Mouse (Mus musculus): ENCODE measurements around the gene Cbfa2t2. TPM values are rescaled to one million over a fixed set of nuclear protein-coding genes. Genes with fewer than 3 reads are reported as not detected.

Gene Cbfa2t2
- total and polyA plus RNA-seq, 2 experiments from 2014 or later = 31.9 to 41.8 TPM

DNA sequence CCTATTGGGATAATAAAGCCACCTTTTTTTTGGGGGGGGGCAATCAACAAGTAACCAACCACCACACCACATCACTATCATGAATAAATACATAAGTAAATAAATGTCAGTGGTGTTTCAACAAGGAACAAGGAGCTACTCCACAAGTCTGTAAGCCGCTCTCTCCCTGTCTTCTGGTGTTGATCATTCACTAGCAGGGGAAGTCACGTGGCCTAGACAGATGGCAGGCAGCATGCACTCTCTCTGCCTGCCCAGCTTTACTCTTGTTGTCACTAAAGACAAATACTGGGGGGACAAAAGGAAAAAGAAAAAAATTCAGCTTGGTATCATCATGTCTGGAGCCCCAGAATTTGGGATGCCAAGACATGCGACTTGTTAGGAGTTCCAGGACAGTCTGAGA, 2.9 kb upstream of the Cbfa2t2 start:
- 47% methylated on average over 3 of the region's 3 CpGs for WGBS

DNA sequence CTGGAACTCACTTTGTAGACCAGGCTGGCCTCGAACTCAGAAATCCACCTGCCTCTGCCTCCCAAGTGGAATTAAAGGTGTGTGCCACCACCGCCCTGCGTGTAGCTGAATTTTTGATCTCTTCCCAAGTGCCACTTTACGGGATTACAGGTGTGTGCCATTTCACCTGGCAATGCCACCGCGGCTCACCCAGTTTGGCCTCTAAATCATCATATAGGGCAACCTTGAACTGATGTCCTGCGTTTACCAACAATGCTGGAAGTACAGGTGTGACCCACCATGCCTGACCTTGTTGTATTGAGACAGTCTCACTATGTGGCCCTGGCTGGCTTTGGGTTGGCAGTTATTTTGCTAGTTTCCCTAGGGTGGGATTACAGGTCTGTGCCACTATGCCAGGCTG, 1.6 kb upstream of the Cbfa2t2 start:
- no peak overlapping the region for H3K4me3 ChIP-seq (ENCODE audit: low read depth, low read length)
- no peak for TF ChIP-seq CTCF (IDR thresholded peaks at IDR 0.05; ENCODE audit: low read depth)
- H3K9ac ChIP-seq = no peak overlapping the region
- ATAC-seq = no peak
- no peaks in the 10 kb centered on the region for H3K9me3 ChIP-seq (ENCODE audit: low read length)
- H3K4me1 ChIP-seq (ENCODE audit: insufficient read depth) = peaks cover 9% of the 10 kb centered on the region; the same call in 1 of the 2 replicates
- WGBS = 98% methylated on average over 7 of the region's 7 CpGs
- DNase-seq = no peak
- no peak overlapping the region for H3K4me2 ChIP-seq (ENCODE audit: low read depth)
- no peaks in the 10 kb centered on the region for H3K36me3 ChIP-seq (ENCODE audit: insufficient read depth)
- no peak overlapping the region for H3K27ac ChIP-seq (ENCODE audit: low read depth, low read length)
- H3K27me3 ChIP-seq (ENCODE audit: insufficient read depth, low read length) = no peaks in the 10 kb centered on the region

More for the DNA sequence above, 2.9 kb upstream of the Cbfa2t2 start:
- Histone ChIP-seq H3K9ac (no peak overlapping the region), H3K27me3 (ENCODE audit: insufficient read depth, low read length) (no peaks in the 10 kb centered on the region), H3K36me3 (ENCODE audit: insufficient read depth) (no peaks in the 10 kb centered on the region), H3K4me2 (ENCODE audit: low read depth) (no peak overlapping the region), H3K4me3 (ENCODE audit: low read depth, low read length) (no peak overlapping the region), H3K27ac (ENCODE audit: low read depth, low read length) (no peak overlapping the region), H3K9me3 (ENCODE audit: low read length) (no peaks in the 10 kb centered on the region), H3K4me1 (ENCODE audit: insufficient read depth) (peaks cover 9% of the 10 kb centered on the region; the same call in 1 of the 2 replicates)
- DNase-seq = peak; percentile 50
- no peak for ATAC-seq
- TF ChIP-seq CTCF (IDR thresholded peaks at IDR 0.05; ENCODE audit: low read depth) = no peak

DNA sequence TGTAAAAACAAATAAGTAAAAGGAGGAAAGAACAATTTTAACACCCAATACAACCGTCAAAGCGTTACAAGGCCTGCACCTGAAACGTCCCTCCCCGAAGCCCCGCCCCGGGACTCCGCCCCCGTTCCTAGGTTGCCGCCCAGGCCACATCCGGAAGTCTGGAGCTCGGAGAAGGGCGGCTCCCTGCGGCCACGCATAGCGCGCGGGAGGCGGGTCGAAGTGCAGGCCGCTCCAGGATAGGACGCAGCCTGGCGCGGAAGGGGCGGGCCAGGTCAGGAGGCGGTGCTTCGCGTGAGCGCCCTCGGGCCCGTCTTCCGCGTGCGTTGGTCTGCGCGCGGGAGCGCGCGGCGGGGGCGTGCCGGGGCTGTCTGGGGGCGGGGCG, 214 bp upstream of the Cbfa2t2 start:
- TF ChIP-seq CTCF (IDR thresholded peaks at IDR 0.05; ENCODE audit: low read depth) = 0 out of 2 replicates have a peak, but pooled peaks have one; percentile 21

DNA sequence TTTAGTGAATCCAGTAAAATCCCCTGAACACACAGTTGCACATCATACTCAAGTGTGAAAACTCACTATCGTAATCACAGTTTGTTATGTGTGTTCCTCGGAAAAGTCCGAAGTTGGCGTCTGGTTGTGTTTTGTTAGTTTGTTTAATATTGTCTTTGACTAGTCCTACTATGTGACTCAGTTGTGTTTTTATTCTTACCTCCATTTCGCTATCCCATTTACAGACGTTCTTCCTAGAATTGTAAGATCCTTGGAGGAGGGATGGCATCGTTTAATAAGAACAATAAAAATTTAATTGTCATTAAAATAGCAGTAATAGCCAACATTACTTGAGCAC, 878 bp downstream of the Cbfa2t2 start:
- Histone ChIP-seq H3K4me2 (ENCODE audit: low read depth) (peak overlapping the region; percentile 59), H3K9me3 (ENCODE audit: low read length) (no peaks in the 10 kb centered on the region), H3K36me3 (ENCODE audit: insufficient read depth) (no peaks in the 10 kb centered on the region), H3K4me3 (ENCODE audit: low read depth, low read length) (peak overlapping the region; percentile 93), H3K4me1 (ENCODE audit: insufficient read depth) (peaks cover 9% of the 10 kb centered on the region; the same call in 1 of the 2 replicates), H3K9ac (peak overlapping the region; percentile 90), H3K27me3 (ENCODE audit: insufficient read depth, low read length) (no peaks in the 10 kb centered on the region), H3K27ac (ENCODE audit: low read depth, low read length) (peak overlapping the region; percentile 89; the same call in 1 of the 2 replicates)
- TF ChIP-seq CTCF (IDR thresholded peaks at IDR 0.05; ENCODE audit: low read depth) = no peak
- ATAC-seq (no peak), DNase-seq (no peak)
- WGBS = 9% methylated on average over 7 of the region's 7 CpGs

More for the DNA sequence above, 214 bp upstream of the Cbfa2t2 start:
- H3K9ac ChIP-seq = peak overlapping the region; percentile 90
- peak overlapping the region; percentile 89 for H3K27ac ChIP-seq (ENCODE audit: low read depth, low read length)
- no peaks in the 10 kb centered on the region for H3K27me3 ChIP-seq (ENCODE audit: insufficient read depth, low read length)
- peak overlapping the region; percentile 59 for H3K4me2 ChIP-seq (ENCODE audit: low read depth)
- no peaks in the 10 kb centered on the region for H3K36me3 ChIP-seq (ENCODE audit: insufficient read depth)
- ATAC-seq = peak; percentile 99
- WGBS = under 1% methylated on average over 36 of the region's 44 CpGs
- H3K4me1 ChIP-seq (ENCODE audit: insufficient read depth) = peaks cover 9% of the 10 kb centered on the region; the same call in 1 of the 2 replicates
- peak; percentile 98 for DNase-seq
- peak overlapping the region; percentile 93 for H3K4me3 ChIP-seq (ENCODE audit: low read depth, low read length)
- no peaks in the 10 kb centered on the region for H3K9me3 ChIP-seq (ENCODE audit: low read length)

DNA sequence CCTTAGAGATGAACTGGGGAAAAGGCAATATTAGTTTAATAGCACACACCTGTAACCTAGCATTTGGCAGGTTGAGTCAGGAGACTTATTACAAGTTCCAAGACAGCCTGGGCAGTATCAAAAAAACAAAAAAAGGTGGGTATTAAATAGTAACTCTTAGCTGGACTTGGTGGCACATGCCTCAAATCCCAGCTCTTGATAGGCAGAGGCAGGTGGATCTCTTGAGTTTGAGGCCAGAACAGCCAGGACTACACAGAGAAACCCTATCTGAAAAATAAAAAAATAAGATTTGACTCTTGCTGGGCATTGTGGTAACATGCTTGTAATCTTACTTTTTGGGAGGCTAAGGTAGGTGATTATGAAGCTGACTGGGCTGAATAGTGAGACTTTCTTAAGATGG, 4.2 kb downstream of the Cbfa2t2 start:
- H3K27me3 ChIP-seq (ENCODE audit: insufficient read depth, low read length) = no peaks in the 10 kb centered on the region
- no peak overlapping the region for H3K9ac ChIP-seq
- DNase-seq (no peak), ATAC-seq (no peak)
- H3K36me3 ChIP-seq (ENCODE audit: insufficient read depth) = no peaks in the 10 kb centered on the region
- no peak overlapping the region for H3K4me2 ChIP-seq (ENCODE audit: low read depth)
- no peak for TF ChIP-seq CTCF (IDR thresholded peaks at IDR 0.05; ENCODE audit: low read depth)
- no peak overlapping the region for H3K4me3 ChIP-seq (ENCODE audit: low read depth, low read length)
- H3K27ac ChIP-seq (ENCODE audit: low read depth, low read length) = no peak overlapping the region
- H3K4me1 ChIP-seq (ENCODE audit: insufficient read depth) = peaks cover 9% of the 10 kb centered on the region; the same call in 1 of the 2 replicates
- no peaks in the 10 kb centered on the region for H3K9me3 ChIP-seq (ENCODE audit: low read length)

DNA sequence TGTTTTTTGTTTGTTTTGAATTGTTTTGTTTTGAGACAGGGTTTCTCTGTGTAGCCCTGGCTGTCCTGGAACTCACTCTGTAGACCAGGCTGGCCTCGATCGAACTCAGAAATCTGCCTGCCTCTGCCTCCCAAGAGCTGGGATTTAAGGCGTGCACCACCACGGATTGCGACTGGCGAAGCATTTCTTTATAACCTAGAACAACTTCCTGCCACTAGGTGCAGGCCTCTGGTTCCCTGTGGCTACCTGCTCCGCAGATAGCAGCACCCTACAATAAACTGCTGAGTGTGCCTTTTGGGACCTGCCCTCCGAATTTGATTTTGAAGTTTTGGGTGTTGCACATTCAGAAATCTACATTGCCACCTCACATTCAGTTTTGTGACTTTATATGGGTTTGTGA, 11.5 kb downstream of the Cbfa2t2 start:
- no peak for TF ChIP-seq CTCF (IDR thresholded peaks at IDR 0.05; ENCODE audit: low read depth)
- WGBS = over 99% methylated on average over 8 of the region's 8 CpGs
- no peak for ATAC-seq

DNA sequence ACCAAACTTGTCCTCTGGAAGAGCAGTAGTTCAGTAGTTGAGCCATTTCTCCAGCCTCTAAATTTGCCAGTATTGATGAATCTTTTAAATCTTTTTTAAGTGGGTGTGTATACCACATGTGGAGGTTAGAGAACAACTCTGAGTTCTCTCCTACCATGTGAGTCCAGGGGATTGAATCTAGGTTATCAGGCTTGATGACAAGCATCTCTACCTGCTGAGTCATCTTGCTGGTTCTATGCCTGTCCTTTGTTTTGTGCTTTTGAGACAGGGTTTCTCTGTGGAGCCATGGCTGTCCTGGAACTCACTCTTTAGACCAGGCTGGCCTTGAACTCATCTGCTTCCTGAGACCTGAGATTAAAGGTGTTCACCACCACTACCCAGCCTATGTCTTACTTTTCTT, 12.4 kb downstream of the Cbfa2t2 start:
- Histone ChIP-seq H3K4me3 (ENCODE audit: low read depth, low read length) (no peak overlapping the region), H3K27me3 (ENCODE audit: insufficient read depth, low read length) (no peaks in the 10 kb centered on the region), H3K27ac (ENCODE audit: low read depth, low read length) (no peak overlapping the region), H3K4me2 (ENCODE audit: low read depth) (no peak overlapping the region), H3K9ac (no peak overlapping the region), H3K4me1 (ENCODE audit: insufficient read depth) (no peaks in the 10 kb centered on the region), H3K36me3 (ENCODE audit: insufficient read depth) (no peaks in the 10 kb centered on the region; the same call in 1 of the 2 replicates), H3K9me3 (ENCODE audit: low read length) (no peaks in the 10 kb centered on the region)
- ATAC-seq (no peak), DNase-seq (no peak)
- no peak for TF ChIP-seq CTCF (IDR thresholded peaks at IDR 0.05; ENCODE audit: low read depth)

More for the DNA sequence above, 11.5 kb downstream of the Cbfa2t2 start:
- Histone ChIP-seq H3K4me1 (ENCODE audit: insufficient read depth) (no peaks in the 10 kb centered on the region), H3K27me3 (ENCODE audit: insufficient read depth, low read length) (no peaks in the 10 kb centered on the region), H3K36me3 (ENCODE audit: insufficient read depth) (no peaks in the 10 kb centered on the region; the same call in 1 of the 2 replicates), H3K4me2 (ENCODE audit: low read depth) (no peak overlapping the region), H3K4me3 (ENCODE audit: low read depth, low read length) (no peak overlapping the region), H3K27ac (ENCODE audit: low read depth, low read length) (no peak overlapping the region), H3K9ac (no peak overlapping the region), H3K9me3 (ENCODE audit: low read length) (no peaks in the 10 kb centered on the region)
- no peak for DNase-seq

All from forebrain, postnatal 0 days (tissue).